Mouse (Mus musculus) megakaryocyte, embryonic 14.5 days (primary cell): Measurements from ENCODE around the gene Pgd. TPM values are rescaled to one million over a fixed set of nuclear protein-coding genes. Genes with fewer than 3 reads are reported as not detected.

ENCODE experiments used
- H3K27me3 ChIP-seq: replicated peaks from 2 replicates; pipeline ENCODE3; 2012; ENCODE audit warnings: inconsistent platforms
- H3K36me3 ChIP-seq: replicated peaks from 2 replicates; pipeline ENCODE3; 2012; ENCODE audit warnings: low read length, inconsistent platforms, mixed read lengths
- H3K4me1 ChIP-seq: 2 replicates; pipeline ENCODE4 v1.6.1; 2012; ENCODE audit warnings: inconsistent platforms
- H3K4me3 ChIP-seq: replicated peaks from 2 replicates; pipeline ENCODE3; 2012; ENCODE audit warnings: moderate library complexity, mild to moderate bottlenecking, inconsistent platforms
- H3K9me3 ChIP-seq: 2 replicates; pipeline ENCODE4 v1.6.1; 2012; ENCODE audit warnings: inconsistent platforms
- FLI1 ChIP-seq: IDR thresholded peaks from 2 replicates; pipeline ENCODE4 v1.6.1; 2012; ENCODE audit warnings: low read length, inconsistent platforms, mixed read lengths
- GATA1 ChIP-seq: IDR thresholded peaks from 3 replicates; pipeline ENCODE4 v1.6.1; 2012; ENCODE audit warnings: mixed read lengths, low read length, inconsistent platforms, borderline replicate concordance
- polyA plus RNA-seq: library from polyadenylated mRNA; stranded (reverse); fragments of >175 nt; gene quantifications from 2 replicates; pipeline ENCODE4 v1.2.3, GENCODE M21; 2012; ENCODE audit warnings: low replicate concordance; ENCODE audit not compliant: insufficient read depth

The Pgd gene
- polyA plus RNA-seq, 1 experiment, result 133 TPM

GRCm38 (mm10) chr4:149144459-149144858 lies 22.1 kb downstream of the Pgd start:
- Histone ChIP-seq H3K4me1 (peaks cover 29% of the 10 kb centered on the region), H3K9me3 (no peaks in the 10 kb centered on the region), H3K4me3 (no peak overlapping the region), H3K36me3 (peaks cover 6% of the 10 kb centered on the region), H3K27me3 (peaks cover 19% of the 10 kb centered on the region)
- TF ChIP-seq GATA1 (no peak), FLI1 (no peak)

DNA sequence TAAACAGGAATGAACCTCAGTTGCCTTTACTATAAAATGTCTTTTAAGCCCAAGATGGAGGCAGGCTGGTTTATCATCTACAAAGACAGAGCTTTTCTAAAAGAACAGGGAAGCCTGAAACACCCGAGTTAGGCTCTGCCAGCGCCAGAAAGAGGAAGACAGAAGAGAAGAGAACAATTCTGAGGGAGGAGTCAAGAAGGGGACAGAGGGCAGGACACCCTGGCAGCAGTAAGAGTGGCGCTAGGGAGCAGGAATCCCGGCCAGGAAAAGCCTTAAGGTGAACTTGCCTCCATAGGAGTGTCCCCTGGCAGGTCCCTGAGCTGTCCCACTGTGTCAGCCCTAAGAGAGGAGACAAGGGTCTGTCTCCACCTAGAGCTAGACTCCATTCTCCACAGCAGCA lies 23.0 kb downstream of the Pgd start:
- H3K27me3 ChIP-seq, result peaks cover 19% of the 10 kb centered on the region
- TF ChIP-seq FLI1 (no peak), GATA1 (no peak)
- H3K36me3 ChIP-seq, result no peaks in the 10 kb centered on the region
- H3K4me3 ChIP-seq, result no peak overlapping the region
- peaks cover 26% of the 10 kb centered on the region for H3K4me1 ChIP-seq
- no peaks in the 10 kb centered on the region for H3K9me3 ChIP-seq

- TF ChIP-seq FLI1, result no peak
- TF ChIP-seq GATA1, result no peak
- Histone ChIP-seq H3K9me3 (no peaks in the 10 kb centered on the region), H3K4me1 (peaks cover 10% of the 10 kb centered on the region), H3K4me3 (no peak overlapping the region), H3K36me3 (no peaks in the 10 kb centered on the region), H3K27me3 (peaks cover 9% of the 10 kb centered on the region)
Measured at GRCm38 (mm10) chr4:149138515-149138914, 28.1 kb downstream of the Pgd start.

DNA sequence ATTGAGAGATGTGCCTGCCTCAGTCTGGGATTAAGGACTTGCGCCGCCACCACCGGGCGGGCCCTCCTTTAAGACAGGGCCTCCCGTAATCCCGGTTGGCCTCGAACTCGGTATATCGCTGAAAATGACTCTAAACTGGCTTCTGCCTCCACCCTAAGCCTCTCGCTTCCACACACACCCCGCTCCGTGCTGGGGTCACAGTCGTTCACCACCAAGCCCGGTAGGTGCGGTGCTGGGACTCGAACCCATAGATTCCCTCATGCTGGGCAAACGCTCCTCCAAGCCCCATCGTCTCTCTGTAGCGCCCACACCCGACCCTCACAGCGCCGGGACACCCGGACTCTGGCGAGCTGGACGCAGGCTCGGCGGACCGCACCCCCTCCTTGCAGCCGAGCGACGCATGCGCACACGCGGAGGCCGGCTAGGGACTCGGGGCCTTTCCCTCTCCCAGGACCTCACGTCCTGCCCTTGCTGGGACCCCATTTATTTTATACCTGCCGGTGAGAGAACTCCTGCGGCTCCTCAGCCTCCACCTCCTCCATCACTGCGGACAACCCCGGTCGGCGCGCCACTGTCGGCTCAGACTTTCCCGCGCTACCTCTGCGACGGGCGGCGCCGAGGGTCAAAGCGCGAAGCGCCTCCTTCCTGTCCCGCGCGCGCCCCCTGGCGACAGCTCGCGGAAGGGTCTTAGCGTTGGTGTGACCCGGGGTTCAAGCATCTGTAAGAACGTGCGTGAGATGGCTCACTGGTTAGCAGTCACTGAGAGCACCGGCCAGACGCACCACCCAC lies 29.4 kb downstream of the Pgd start, which contains the start of gene Cenps:
TSS of gene Cenps (minus strand) at position 648 of the 789 bp plus-strand sequence.
- Histone ChIP-seq H3K36me3 (peaks cover 2% of the 10 kb centered on the region), H3K4me1 (peaks cover 15% of the 10 kb centered on the region), H3K4me3 (peak within 1 kb of the TSS; percentile 98), H3K9me3 (no peaks in the 10 kb centered on the region), H3K27me3 (peaks cover 8% of the 10 kb centered on the region)
- TF ChIP-seq GATA1 (no peak), FLI1 (no peak; the same call in 1 of the 2 replicates)

DNA sequence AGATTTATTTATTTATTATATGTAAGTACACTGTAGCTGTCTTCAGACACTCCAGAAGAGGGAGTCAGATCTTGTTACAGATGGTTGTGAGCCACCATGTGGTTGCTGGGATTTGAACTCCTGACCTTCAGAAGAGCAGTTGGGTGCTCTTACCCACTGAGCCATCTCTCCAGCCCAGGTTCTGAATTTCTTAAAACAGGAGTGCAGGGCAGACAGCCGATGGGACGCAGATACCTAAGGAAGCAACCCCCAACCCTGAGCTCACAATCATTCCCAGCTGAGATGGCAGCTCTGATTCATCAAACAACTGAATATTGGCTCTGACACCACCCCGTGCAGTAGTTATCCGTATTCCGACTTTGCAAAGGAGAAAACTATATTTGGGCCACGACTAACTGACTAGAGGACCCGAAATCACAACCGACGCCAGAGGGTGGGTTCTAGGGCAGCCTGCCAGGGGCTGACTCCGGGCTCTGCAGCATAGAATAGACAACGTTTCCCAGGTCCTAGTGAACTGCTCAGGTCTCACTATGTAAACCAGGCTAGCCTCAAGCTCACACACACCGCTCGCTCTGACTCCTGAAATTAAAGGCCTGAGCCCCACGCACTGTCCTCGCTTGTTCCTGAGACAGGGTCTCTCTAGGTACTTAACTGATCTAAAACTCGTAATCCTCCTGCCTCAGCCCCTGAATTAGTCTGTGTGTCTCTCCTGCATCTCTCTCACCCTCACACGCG lies 30.3 kb downstream of the Pgd start:
- no peaks in the 10 kb centered on the region for H3K9me3 ChIP-seq
- peaks cover 8% of the 10 kb centered on the region for H3K36me3 ChIP-seq
- peak overlapping the region; percentile 98 for H3K4me3 ChIP-seq
- peaks cover 5% of the 10 kb centered on the region for H3K27me3 ChIP-seq
- TF ChIP-seq FLI1 (no peak), GATA1 (no peak)
- H3K4me1 ChIP-seq, result peaks cover 15% of the 10 kb centered on the region

GRCm38 (mm10) chr4:149133395-149133794 lies 33.2 kb downstream of the Pgd start:
- H3K4me3 ChIP-seq, result no peak overlapping the region

GRCm38 (mm10) chr4:149131789-149132565 lies 34.6 kb downstream of the Pgd start:
- H3K36me3 ChIP-seq, result peaks cover 33% of the 10 kb centered on the region
- H3K27me3 ChIP-seq, result no peaks in the 10 kb centered on the region
- TF ChIP-seq GATA1 (no peak), FLI1 (no peak)

More at GRCm38 (mm10) chr4:149133395-149133794, 33.2 kb downstream of the Pgd start:
- Histone ChIP-seq H3K9me3 (no peaks in the 10 kb centered on the region), H3K27me3 (no peaks in the 10 kb centered on the region), H3K4me1 (peaks cover 15% of the 10 kb centered on the region), H3K36me3 (peaks cover 28% of the 10 kb centered on the region)
- TF ChIP-seq GATA1, result no peak
- no peak for TF ChIP-seq FLI1

DNA sequence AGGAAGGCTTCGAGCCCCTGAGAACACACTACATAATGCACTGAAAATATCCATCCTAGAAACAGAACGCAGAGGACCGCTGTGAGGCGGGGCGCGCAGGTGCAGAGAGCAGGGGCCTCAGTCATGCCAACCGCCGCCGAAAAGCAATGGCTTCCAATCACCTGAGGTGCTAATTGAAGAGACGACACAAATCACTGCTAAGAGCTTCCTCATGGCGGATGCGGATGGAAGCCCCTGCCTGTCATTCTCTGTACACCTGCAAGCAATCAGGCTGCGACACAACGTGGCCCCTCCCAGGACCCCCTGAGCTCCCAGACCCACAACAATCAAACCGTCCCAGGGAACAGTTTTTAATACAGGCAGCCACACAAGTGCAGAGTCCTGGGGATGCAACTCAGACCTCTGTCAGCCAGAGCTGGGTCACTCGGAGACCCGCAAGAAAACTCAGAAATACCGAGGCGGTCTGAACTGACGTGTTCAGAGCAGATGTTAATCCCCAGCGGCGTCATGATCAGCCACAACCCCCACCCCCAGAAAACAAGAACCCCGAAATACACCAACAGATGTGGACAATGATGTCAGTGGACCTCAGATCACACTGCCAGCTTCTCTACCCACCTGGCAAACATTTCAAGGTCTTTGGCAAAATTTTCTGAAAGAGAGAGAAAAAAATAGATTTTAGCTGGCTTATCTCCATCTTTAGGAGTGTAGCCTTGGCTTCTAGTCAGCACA lies 35.4 kb downstream of the Pgd start:
- peaks cover 41% of the 10 kb centered on the region for H3K36me3 ChIP-seq
- TF ChIP-seq FLI1 (no peak), GATA1 (no peak)
- peaks cover 16% of the 10 kb centered on the region for H3K4me1 ChIP-seq
- H3K27me3 ChIP-seq, result no peaks in the 10 kb centered on the region
- H3K9me3 ChIP-seq, result no peaks in the 10 kb centered on the region
- H3K4me3 ChIP-seq, result no peak overlapping the region

More at GRCm38 (mm10) chr4:149131789-149132565, 34.6 kb downstream of the Pgd start:
- peak overlapping the region; percentile 23 for H3K4me3 ChIP-seq
- H3K4me1 ChIP-seq, result peaks cover 16% of the 10 kb centered on the region
- no peaks in the 10 kb centered on the region for H3K9me3 ChIP-seq

- Histone ChIP-seq H3K36me3 (peaks cover 44% of the 10 kb centered on the region), H3K4me1 (peaks cover 21% of the 10 kb centered on the region), H3K9me3 (no peaks in the 10 kb centered on the region), H3K4me3 (no peak overlapping the region), H3K27me3 (no peaks in the 10 kb centered on the region)
- no peak for TF ChIP-seq GATA1
- no peak for TF ChIP-seq FLI1
Measured at GRCm38 (mm10) chr4:149128467-149128866, 38.1 kb downstream of the Pgd start.
